Mouse (Mus musculus): ENCODE measurements around the gene Nipal4.

The Nipal4 gene

GRCm38 (mm10) chr11:46115411-46116173 lies 50.7 kb downstream of the Nipal4 start:
- no peak for DNase-seq (ENCODE audit: low spot score in 2 of 2)

GRCm38 (mm10) chr11:46115011-46115410 lies 51.3 kb downstream of the Nipal4 start:
- DNase-seq (ENCODE audit: low spot score in 2 of 2): no peak

- DNase-seq (ENCODE audit: low spot score in 2 of 2): no peak
Measured at GRCm38 (mm10) chr11:46114221-46114620, 52.1 kb downstream of the Nipal4 start.

- DNase-seq (ENCODE audit: low spot score in 2 of 2): no peak
Measured at GRCm38 (mm10) chr11:46113211-46113610, 53.1 kb downstream of the Nipal4 start.

- DNase-seq (ENCODE audit: low spot score in 2 of 2): no peak
Measured at GRCm38 (mm10) chr11:46110945-46111287, 55.4 kb downstream of the Nipal4 start.

GRCm38 (mm10) chr11:46110156-46110944 lies 56.0 kb downstream of the Nipal4 start:
- no peak for DNase-seq (ENCODE audit: low spot score in 2 of 2)

GRCm38 (mm10) chr11:46109206-46109605 lies 57.1 kb downstream of the Nipal4 start:
- no peak for DNase-seq (ENCODE audit: low spot score in 2 of 2)

- DNase-seq (ENCODE audit: low spot score in 2 of 2): no peak
Measured at GRCm38 (mm10) chr11:46107046-46107445, 59.3 kb downstream of the Nipal4 start.

GRCm38 (mm10) chr11:46102107-46102506 lies 64.2 kb downstream of the Nipal4 start:
- DNase-seq (ENCODE audit: low spot score in 2 of 2): no peak
